Mouse (Mus musculus): ENCODE measurements at regions not wholly inside any gene's neighbourhood (a gene's known extent, or its start where the extent isn't known, plus 50 kb on each side); places are given as distances from the start of the nearest gene placed in this dataset.
A peak's percentile ranks its signal among the peaks of the same experiment; 100 is the strongest.

DNA sequence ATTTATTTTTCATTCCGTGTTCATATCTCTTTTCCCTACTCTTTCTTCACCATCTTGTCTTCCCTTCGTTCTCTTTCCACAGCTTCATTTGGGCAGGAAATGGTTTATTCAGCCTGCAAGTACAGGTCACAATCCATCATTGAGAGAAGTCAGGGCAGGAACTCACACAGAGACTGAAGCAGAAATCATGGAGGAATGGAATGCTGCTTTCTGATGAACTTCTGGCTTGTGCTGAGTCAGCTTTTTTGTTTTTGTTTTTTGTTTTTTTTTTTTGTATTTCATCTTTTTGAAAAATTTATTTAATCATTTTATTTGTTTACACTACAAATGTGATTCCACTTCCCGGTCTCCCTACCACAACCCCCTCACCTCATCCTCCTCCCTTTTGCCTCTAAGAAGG lies 51.2 kb upstream of the Suclg2 start:
- no peak for DNase-seq

DNA sequence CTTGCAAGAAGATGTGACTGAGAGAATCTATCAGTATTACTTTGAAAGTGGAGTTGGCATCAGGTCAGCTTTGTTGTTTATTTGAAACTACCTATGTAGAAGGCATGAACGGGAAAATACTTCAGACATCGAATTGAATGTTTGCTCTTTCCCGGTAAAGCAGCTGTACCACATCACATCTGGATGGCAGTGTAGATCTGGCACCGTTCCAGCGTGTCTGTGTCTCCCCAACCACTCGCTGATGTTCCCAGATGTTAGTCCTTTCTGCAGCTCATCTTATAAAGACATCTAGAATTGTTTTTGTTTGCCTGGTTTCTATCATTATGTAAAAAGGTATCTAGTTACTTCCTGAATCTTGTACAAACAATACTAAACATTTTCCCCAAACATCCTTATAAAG lies 83.1 kb upstream of the Suclg2 start:
- DNase-seq: no peak

- DNase-seq: no peak
These were observed 122.9 kb upstream of the Suclg2 start for GRCm38 (mm10) chr6:95841502-95841901.

DNA sequence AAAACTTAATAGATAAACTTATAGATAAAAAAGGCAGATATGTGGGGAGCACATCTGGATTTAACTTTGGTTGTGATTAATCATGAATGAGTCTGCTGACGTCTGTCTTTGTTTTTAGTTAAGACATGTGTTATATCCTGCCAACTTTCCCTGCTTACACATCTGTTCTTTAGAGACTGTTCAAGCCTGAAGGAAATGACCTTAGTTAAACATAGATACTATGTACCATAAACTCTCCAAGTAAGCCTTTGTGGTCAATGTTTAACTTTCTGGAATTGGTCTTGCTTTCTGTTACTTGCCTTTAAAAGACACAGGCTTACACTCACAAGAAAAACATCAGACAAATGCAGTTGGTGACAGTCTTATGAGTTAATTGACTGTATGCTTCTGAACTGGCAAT lies 127.9 kb upstream of the Suclg2 start:
- DNase-seq: no peak

DNA sequence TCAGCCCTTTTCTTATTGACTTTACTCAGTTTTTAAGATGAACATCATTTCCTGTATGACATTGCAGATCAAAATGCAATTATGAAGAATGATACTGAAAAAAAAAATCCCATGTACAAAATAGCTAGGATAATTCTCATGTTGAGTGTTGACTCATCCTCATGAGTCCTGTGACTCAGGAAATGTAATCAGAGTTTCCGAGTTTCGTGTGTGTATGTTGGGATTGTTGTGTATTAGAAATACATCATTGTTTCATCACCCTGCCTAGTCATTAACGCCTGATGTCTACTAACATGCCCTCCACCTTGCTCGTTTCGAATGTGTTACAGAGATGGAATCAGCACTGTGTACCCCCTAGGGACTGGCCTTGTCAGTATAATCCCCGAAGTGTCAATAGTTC lies 156.9 kb upstream of the Suclg2 start:
- no peak for DNase-seq

GRCm38 (mm10) chr6:95876320-95876719 lies 157.7 kb upstream of the Suclg2 start:
- no peak for DNase-seq

DNA sequence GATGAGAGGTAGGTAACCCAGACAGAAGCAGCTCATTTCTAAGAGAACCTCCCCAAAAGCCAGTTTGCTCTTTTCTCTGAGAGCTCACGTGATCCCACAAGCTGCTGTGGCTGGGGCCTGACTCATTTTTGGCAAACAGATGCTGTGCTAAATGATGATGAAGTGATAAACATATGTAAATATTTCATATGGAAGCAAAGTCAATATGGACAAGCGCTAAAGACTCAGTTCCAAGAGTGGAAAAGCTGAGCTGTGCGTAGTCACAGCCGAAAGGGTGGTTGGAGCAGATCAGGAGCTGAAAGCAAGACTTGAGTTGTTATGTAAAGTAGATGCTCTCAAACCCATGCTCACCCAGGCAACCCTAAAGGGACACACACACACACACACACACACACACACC lies 168.0 kb upstream of the Suclg2 start:
- no peak for DNase-seq

GRCm38 (mm10) chr6:95902551-95902950 lies 184.0 kb upstream of the Suclg2 start:
- no peak for DNase-seq

DNA sequence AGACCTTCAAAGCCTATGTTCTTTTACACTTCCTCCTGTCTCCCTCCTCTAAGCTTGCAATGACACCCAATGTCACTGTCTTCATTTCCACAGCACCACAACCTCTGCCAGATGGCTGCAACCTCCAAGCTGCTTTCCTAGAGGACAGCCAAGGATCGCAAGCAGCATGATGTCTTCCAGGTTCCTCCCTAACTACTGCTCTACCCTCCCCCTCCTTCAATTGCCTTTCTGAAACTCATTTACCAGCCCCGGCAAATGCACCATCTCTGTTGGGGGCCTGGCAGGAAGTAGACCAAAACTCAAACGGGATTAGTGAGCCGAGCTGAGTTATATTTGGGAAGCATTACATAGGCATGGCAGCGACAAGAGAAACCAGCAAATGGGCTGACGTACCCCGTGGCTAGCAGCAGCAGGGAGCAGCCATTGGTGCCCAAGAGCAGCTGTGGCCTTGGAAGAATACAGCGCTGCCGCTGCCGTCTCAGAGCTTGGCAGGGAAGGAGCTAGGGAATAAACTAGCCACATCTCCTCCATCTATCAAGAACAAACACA lies 185.6 kb upstream of the Suclg2 start:
- DNase-seq: peak; percentile 64 to 81

- DNase-seq: no peak
These were observed 186.5 kb upstream of the Suclg2 start for GRCm38 (mm10) chr6:95905057-95905456.

DNA sequence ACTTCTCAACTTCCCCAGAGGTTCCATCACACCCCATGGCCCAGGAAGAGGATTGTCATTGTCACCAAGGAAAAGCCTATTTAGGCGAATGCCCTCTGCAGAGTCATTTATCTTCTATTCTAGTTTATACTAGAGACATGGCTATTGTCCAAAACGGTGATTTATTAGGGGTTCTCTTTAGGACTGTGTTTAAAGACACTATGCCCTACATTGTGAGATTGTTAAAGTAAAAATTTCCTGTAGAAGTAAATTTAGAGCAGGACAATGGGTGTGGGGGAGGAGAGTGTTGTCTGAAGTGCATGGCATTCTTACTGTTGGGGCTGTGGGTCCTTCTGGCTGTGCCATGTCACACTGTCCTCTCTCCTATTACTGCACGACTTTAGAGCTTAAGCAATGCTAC lies 191.2 kb upstream of the Fam19a1 start:
- no peak for DNase-seq

- peak; percentile 30 to 52 for DNase-seq
These were observed 178.4 kb upstream of the Fam19a1 start for GRCm38 (mm10) chr6:95934561-95934960.

GRCm38 (mm10) chr6:95936504-95936903 lies 176.4 kb upstream of the Fam19a1 start:
- no peak for DNase-seq

DNA sequence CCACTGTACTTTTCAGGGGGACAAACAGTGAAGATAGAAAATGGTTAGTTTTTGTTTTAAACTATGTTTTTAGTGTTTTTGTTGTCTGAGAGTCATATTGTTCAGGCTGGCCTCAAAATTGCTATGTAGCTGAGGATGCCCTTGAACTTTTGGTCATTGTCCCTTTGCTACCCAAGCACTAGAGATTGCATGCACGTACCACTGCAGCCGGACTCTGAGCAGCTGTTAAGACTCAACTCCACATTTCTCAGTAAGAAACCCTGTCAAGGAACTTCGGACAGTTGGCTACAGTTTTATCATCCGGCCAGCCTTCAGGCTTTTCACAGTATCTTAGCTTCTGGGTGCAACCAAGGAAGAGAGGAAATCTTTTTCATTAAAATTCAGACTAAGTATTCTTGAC lies 173.9 kb upstream of the Fam19a1 start:
- no peak for DNase-seq

GRCm38 (mm10) chr6:95960745-95961144 lies 152.2 kb upstream of the Fam19a1 start:
- no peak for DNase-seq

- no peak for DNase-seq
These were observed 146.7 kb upstream of the Fam19a1 start for GRCm38 (mm10) chr6:95966231-95966630.

GRCm38 (mm10) chr6:95975994-95976393 lies 137.0 kb upstream of the Fam19a1 start:
- DNase-seq: no peak

- DNase-seq: no peak
These were observed 115.9 kb upstream of the Fam19a1 start for GRCm38 (mm10) chr6:95997037-95997436.

DNA sequence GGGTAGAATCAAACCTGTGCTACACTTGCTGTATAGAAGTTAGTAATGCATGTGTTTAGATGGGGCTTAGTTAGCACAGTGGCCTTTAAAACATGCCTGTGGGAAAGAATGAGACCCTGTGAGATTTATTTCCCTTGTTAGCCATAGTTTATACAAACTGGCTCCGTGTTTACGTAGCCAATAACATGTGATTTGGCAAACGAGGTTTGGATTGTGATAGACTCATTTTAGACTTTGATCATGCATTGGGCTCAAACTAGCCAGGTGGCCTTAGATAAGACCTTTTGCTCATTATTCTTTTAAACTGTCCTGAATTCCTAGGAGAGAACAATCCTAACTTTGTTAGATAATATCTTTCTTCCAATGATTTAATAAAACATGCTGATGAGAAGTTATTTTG lies 115.2 kb upstream of the Fam19a1 start:
- DNase-seq: no peak

DNA sequence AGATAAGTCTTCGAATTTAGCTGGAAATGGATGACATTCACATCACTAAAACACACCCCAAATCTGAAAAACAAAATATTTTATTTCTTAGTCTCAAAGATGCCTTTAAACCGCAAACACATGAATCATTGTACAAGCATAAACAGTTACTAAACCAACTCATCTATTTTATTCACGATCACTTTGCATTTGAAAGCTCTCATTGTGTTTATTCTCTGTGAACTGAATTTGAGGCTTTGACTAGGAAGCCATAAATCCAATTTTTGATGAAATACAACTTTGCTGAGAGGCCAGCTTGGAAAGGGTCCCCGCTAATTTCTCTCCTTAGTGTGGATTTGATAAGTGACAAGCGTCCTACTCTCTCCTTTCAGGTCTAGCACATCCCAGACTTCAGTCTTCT lies 113.5 kb upstream of the Fam19a1 start:
- DNase-seq: no peak

DNA sequence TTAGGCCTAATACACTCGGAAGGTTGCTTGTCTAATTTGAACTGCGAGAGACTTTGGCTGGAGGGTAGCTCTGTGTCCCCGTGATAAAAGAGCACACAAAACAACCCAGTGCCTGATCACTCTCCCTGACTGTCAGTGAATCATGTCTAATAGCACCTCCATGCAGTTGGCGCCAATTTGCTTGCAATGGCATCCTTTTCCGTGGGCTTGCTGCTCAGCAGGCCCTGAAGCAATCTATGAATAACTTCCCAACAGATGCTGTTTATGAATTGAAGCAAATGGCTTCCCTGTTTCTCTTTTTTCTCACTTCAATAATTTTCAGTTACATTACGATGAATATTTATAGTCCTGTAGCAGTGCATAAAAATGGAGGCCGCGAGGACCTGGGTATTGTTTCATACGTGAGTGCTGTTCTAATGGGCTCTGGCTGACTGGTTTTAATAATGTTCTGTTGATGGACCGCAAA lies 112.9 kb upstream of the Fam19a1 start:
- peak in 1 of 2 experiments; percentile 4 for DNase-seq

GRCm38 (mm10) chr6:96011299-96011698 lies 101.7 kb upstream of the Fam19a1 start:
- DNase-seq: no peak

GRCm38 (mm10) chr6:96028022-96028704 lies 84.8 kb upstream of the Fam19a1 start:
- DNase-seq: no peak

DNA sequence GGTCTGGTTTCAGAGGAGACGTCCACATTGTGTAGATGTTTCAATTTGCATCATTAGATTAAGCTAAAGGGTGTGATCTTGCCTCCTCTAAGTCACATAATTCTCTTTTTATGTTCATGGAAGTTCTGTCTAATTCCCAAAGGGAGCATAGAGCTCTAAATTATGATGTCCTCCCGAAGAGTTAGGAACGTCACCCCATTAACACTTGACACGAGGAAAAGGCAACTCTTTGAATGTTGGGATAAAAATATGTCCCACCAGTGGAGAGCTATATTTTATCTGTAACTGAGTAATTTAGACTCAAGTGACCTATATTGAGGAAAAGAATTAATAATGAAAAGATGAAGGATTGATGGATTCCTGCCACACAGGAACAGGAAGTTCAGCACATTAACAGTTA lies 69.2 kb upstream of the Fam19a1 start:
- DNase-seq: no peak

DNA sequence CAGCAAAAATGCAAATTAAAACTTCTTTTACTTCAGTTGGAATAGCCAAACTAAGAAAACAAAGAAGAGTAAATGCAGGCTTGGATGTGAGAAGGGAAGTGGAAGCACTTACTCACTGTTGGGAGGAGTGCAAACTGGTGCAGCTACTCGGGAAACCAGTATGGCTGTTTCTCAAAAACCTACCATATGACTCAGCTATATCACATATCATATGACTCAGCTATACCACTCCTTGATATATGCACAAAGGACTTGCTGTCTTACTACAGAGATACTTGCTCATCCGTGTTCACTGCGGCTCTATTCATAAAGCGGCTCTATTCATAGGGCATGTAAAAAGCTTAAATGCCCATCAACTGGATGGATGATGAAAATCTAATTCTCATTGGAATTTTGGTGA lies 59.5 kb upstream of the Fam19a1 start:
- no peak for DNase-seq

Data from cerebellum, postnatal 10 days (tissue).